Mouse (Mus musculus): ENCODE data around the gene Slc3a2.
"Not testable (repeated sequence)": the region's sequence is repeated elsewhere in the genome, so short reads cannot be mapped to it uniquely, and the experiment has no call there.

Slc3a2 gene

GRCm38 (mm10) chr19:8727495-8728114, 4.4 kb upstream of the Slc3a2 start:
- DNase-seq (ENCODE audit: low read depth) = no peak

- DNase-seq (ENCODE audit: low read depth) = peak; percentile 40
Observed at GRCm38 (mm10) chr19:8726609-8727390, 3.6 kb upstream of the Slc3a2 start.

DNA sequence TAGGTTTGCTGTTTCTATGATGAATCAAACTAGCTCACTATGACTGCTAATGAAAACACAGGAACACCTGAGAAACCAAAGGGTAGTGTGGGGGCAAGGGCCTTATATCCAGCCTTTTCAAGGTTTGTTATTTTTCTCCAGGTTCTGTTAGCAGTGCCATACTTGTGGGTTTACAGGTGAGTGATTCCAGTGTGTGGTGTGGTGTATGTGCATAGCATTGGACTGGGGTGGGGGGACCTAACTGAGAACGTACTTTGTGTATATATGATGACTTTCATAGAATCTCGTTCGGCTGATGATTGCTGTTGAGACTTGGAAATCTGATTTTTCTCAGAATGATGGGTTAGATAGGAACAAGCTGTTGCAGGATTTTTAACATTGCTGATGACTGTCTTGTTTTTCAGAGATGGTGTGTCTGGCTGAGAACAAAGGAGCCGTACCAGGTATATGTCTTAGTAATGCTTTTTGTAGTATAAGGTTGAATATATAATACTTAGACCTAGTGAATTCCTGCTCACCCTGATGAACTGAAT, 2.0 kb upstream of the Slc3a2 start:
- no peak for DNase-seq (ENCODE audit: low read depth)

DNA sequence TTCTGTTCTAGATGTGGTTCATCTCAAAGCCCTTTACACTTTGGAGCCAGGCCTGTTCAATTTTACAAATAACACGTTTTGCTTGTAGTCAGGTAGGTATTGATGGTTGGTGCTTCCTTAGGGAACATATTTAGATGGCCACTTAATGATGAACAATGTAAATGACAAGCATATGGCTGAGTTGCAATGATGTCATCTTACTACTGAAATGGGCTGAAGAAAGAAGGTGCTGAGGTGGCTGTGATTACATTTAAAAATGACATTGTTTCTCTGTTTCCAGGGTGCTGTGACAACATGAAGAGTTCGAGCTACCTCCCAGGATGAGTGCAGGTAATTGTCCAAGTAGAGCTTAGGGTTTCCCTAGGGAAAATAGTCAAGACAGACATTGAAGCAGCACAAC, 1.2 kb upstream of the Slc3a2 start:
- DNase-seq (ENCODE audit: low read depth) = no peak

DNA sequence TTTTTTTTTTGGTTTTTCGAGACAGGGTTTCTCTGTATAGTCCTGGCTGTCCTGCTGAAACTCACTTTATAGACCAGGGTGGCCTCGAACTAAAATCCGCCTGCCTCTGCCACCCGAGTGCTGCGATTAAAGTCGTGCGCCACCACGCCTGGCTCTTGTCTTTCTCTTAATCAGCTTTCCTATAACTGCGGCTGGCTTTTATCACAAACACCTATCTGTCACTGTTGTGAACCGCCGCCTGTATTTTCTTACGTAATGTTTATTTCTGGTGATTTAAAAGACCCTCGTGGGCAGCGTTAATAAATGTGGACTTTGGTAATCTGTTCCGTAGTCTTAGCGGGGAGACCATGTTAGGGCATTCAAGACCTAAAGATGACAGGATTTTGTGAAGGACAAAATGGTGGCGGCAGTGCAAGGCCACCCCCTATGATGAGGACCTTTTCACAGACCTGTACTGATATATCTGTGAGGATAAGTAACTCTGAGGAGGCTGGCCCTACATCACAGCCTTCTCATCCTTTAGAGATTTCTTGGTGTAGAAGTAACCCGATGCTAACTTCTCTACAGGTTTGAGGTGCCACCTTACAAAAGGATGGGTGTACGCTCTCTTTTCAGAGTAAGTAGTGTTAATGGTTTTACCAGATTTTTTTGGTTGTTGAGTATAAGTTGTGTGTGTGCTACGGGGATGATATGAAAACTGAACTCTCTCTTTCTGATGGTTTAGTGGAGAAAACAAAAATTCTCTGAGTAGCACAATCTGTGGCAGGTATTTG, 591 bp upstream of the Slc3a2 start:
- peak; percentile 44 for DNase-seq (ENCODE audit: low read depth)

DNA sequence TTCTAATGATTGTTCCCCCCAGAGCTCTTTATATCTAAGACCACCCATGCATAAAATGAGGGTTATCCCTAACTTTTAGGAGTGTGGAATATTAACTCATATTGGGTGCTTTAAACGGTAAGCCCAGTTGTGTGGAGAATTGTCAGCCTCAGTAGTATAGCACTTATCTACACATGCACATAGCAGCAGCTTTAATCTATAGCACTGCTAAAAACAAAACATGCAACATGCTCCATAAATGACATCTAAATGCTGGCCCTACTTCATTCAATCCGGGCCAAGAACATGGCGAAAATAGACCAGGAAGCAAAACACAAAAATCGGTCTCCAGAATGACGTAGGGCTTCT, 636 bp downstream of the Slc3a2 start:
- DNase-seq (ENCODE audit: low read depth) = no peak

DNA sequence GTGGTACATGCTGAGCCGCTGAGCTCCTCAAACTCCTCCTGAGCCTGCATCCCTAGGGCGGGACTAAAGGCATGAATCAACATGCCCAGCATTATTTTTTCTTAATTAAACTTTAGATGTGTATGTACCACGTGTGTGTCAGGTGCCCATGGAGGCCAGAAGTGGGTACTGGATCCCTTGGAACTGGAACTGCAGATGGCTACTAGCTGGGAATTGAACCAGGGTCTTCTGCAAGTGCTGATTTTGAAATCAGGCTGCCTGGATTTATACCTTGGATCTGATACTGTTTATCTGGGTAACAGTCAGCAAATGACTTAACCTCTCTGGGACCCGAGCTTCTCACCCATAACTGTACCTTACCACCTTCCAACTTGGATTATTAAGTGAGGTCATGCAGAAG, 1.1 kb downstream of the Slc3a2 start:
- DNase-seq (ENCODE audit: low read depth) = no peak

GRCm38 (mm10) chr19:8721378-8721777, 1.8 kb downstream of the Slc3a2 start:
- no peak for DNase-seq (ENCODE audit: low read depth)

DNA sequence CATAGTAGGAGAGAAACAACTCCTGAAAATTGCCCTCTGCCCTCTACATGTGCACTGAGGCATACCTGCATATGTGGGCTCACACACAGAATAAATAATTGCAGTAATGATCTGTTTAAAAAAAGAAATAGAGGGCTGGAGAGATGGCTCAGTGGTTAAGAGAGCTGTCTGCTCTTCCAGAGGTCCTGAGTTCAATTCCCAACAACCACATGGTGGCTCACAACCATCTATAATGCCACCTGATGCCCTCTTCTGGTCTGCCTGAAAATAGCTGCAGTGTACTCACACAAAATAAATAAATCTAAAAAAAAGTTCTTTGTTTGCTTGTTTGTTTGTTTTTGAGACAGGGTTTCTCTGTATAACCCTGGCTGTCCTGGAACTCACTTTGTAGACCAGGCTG, 4.1 kb downstream of the Slc3a2 start:
- DNase-seq (ENCODE audit: low read depth) = not testable (repeated sequence)

DNA sequence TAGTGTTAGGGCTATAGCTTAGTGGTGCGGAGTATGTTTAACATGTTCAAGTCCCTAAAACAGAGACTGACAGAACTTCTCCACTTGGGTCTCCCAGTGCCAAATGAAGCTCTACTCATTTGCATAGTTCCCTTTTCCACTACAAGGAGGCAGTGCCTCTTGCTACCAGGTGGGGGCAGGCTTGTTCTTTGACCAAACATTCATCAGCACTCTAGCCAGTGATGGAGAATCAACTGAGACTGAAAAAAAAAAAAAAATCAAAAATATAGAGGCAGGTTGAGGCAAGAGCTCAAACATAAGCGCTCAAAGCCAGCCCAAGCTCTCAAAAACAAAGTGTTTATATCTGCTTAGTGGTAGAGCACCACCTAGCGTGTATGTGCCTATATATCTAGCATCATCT, 4.8 kb downstream of the Slc3a2 start:
- peak; percentile 90 for DNase-seq (ENCODE audit: low read depth)

- DNase-seq (ENCODE audit: low read depth) = no peak
Observed at GRCm38 (mm10) chr19:8716767-8717475, 6.2 kb downstream of the Slc3a2 start.

- DNase-seq (ENCODE audit: low read depth) = no peak
Observed at GRCm38 (mm10) chr19:8715868-8716766, 7.1 kb downstream of the Slc3a2 start.

DNA sequence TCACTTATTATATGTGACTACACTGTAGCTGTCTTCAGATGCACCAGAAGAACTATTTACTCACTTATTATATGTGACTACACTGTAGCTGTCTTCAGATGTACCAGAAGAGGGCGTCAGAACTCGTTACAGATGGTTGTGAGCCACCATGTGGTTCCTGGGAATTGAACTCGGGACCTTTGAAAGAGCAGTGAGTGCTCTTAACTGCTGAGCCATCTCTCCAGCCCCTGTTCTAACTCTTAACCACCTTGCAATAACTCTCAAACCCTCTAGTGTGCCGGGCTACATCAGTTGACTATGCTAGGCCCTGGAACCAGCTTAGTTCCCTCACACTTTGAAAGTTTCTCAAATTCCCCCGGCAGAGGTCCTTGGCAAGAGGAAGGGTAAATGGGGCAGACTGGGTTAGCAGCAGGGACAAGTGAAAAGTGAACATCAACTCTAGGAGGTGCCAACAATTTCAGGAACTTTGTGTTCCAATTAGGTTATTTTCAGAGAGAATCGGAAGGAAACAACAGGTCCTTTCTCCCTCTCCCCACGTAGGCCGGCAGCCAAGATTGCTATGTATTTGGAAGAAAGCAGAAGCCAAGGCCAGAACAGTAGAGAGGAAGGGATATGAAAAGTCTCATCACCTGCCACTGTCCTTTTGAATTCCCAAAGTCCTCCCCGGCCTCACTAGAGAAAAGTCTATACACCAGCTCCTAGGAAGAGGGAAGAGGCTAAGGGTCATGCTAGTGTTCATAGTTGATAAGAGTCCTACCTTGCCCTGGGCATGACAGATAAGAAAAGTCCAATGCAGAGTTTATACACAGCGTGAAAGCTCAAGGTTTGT, 8.3 kb downstream of the Slc3a2 start:
- peak; percentile 48 for DNase-seq (ENCODE audit: low read depth)

- DNase-seq (ENCODE audit: low read depth) = no peak
Observed at GRCm38 (mm10) chr19:8713997-8714652, 9.0 kb downstream of the Slc3a2 start.

DNA sequence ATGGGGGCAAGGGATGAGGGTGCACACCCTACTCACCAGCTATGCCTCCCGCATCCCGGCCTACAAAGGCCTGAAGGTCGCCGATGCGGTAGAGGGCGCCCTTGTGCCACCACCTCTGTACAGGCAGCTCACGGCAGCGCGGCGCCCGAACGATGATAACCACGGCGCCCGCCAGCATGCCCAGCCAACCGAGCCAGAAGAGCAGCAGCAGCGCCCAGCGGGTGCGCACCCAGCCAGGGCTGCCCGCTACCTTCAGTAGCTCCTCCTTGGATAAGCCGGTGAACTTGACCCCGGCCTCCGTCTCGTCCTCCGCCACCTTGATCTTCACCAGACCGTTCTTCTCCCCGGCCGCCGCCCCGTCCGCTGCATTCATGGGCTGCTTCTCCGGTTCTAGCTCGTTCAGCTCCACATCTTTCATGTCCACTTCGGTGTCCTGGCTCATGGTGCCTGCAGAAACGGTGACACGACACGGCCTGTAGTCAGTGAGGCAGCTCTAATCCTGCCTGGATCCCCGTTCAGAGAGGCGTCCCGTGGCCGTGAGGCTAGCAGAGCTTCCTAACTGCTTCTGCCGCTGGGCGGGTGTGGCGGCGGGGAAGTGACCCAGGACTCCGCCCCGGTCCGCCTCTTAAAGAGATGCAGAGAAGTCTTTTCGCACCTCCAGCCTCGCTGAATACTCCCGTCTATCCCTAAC, 9.7 kb downstream of the Slc3a2 start:
- DNase-seq (ENCODE audit: low read depth) = peak; percentile 95

GRCm38 (mm10) chr19:8712870-8713305, 10.3 kb downstream of the Slc3a2 start:
- peak; percentile 98 for DNase-seq (ENCODE audit: low read depth)

GRCm38 (mm10) chr19:8711949-8712869, 11.0 kb downstream of the Slc3a2 start:
- DNase-seq (ENCODE audit: low read depth) = peak; percentile 63

DNA sequence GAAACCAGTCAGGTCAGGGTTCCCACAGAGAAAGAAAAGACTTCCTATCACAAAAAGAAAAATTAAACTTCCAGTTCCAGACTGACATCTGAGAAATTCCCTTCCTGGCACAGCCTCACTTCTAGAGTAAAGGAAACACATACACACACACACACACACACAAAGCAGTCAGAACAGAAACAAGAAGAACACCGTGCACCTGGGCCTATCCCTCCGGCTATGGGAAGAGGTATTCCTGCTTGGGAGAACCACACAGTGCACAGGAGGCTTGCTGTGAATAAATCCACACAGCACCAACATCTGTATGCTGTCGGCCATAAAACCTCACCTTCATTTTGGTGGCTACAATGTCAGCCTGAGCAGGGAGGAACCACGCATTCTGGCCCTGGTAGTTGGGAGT, 11.7 kb downstream of the Slc3a2 start:
- no peak for DNase-seq (ENCODE audit: low read depth)
